Mouse (Mus musculus): Measurements from ENCODE around the gene Cdh3. TPM values are rescaled to one million over a fixed set of nuclear protein-coding genes. Genes with fewer than 3 reads are reported as not detected.

Cdh3 gene
- polyA plus RNA-seq, 1 experiment from 2014 or later, result 13.2 TPM

- H3K4me1 ChIP-seq (replicated peaks; ENCODE audit: control insufficient read depth, insufficient read depth, low read length), result 0 out of 2 replicates have a peak, but pooled peaks cover 6% of the 10 kb centered on the region
- no peak for ATAC-seq (replicated peaks; ENCODE audit: low FRiP score)
- H3K36me3 ChIP-seq (ENCODE audit: control insufficient read depth, insufficient read depth, low read length), result no peaks in the 10 kb centered on the region
- DNase-seq (ENCODE audit: low spot score), result no peak
- no peak overlapping the region for H3K4me3 ChIP-seq (ENCODE audit: low read depth, low read length)
- H3K27ac ChIP-seq (ENCODE audit: low read depth, low read length), result no peak overlapping the region
- WGBS, result 66% methylated on average over 2 of the region's 2 CpGs
- H3K9ac ChIP-seq (ENCODE audit: low read depth, low read length), result no peak overlapping the region
- H3K4me2 ChIP-seq, result no peak overlapping the region
- H3K9me3 ChIP-seq (ENCODE audit: control insufficient read depth, low read length), result no peaks in the 10 kb centered on the region
- H3K27me3 ChIP-seq (replicated peaks; ENCODE audit: control insufficient read depth, insufficient read depth, low read length), result peaks cover 19% of the 10 kb centered on the region
Measured at GRCm38 (mm10) chr8:106516581-106516980, 5.9 kb downstream of the Cdh3 start.

- H3K27me3 ChIP-seq (replicated peaks; ENCODE audit: control insufficient read depth, insufficient read depth, low read length), result no peaks in the 10 kb centered on the region
- H3K9me3 ChIP-seq (ENCODE audit: control insufficient read depth, low read length), result peaks cover 3% of the 10 kb centered on the region; the same call in 1 of the 2 replicates
- H3K4me3 ChIP-seq (ENCODE audit: low read depth, low read length), result no peak overlapping the region
- no peak overlapping the region for H3K4me2 ChIP-seq
- H3K9ac ChIP-seq (ENCODE audit: low read depth, low read length), result no peak overlapping the region
- 10% methylated on average over 3 of the region's 3 CpGs for whole genome bisulfite sequencing
- H3K27ac ChIP-seq (ENCODE audit: low read depth, low read length), result no peak overlapping the region
- H3K36me3 ChIP-seq (ENCODE audit: control insufficient read depth, insufficient read depth, low read length), result no peaks in the 10 kb centered on the region
- ATAC-seq (replicated peaks; ENCODE audit: low FRiP score), result no peak
- DNase-seq (ENCODE audit: low spot score), result no peak
- 0 out of 2 replicates have a peak, but pooled peaks cover 6% of the 10 kb centered on the region for H3K4me1 ChIP-seq (replicated peaks; ENCODE audit: control insufficient read depth, insufficient read depth, low read length)
Measured at GRCm38 (mm10) chr8:106518763-106519162, 8.1 kb downstream of the Cdh3 start.

GRCm38 (mm10) chr8:106520578-106520977 lies 9.9 kb downstream of the Cdh3 start:
- WGBS, result 65% methylated on average over 7 of the region's 7 CpGs
- no peak overlapping the region for H3K4me2 ChIP-seq
- H3K9ac ChIP-seq (ENCODE audit: low read depth, low read length), result no peak overlapping the region
- H3K27me3 ChIP-seq (replicated peaks; ENCODE audit: control insufficient read depth, insufficient read depth, low read length), result no peaks in the 10 kb centered on the region
- H3K9me3 ChIP-seq (ENCODE audit: control insufficient read depth, low read length), result peaks cover 3% of the 10 kb centered on the region; the same call in 1 of the 2 replicates
- peak overlapping the region; percentile 16; the same call in 1 of the 2 replicates for H3K27ac ChIP-seq (ENCODE audit: low read depth, low read length)
- no peaks in the 10 kb centered on the region for H3K36me3 ChIP-seq (ENCODE audit: control insufficient read depth, insufficient read depth, low read length)
- H3K4me1 ChIP-seq (replicated peaks; ENCODE audit: control insufficient read depth, insufficient read depth, low read length), result 0 out of 2 replicates have a peak, but pooled peaks cover 6% of the 10 kb centered on the region
- ATAC-seq (replicated peaks; ENCODE audit: low FRiP score) (no peak), DNase-seq (ENCODE audit: low spot score) (no peak)
- no peak overlapping the region for H3K4me3 ChIP-seq (ENCODE audit: low read depth, low read length)

- H3K27me3 ChIP-seq (replicated peaks; ENCODE audit: control insufficient read depth, insufficient read depth, low read length), result no peaks in the 10 kb centered on the region
- DNase-seq (ENCODE audit: low spot score), result no peak
- H3K36me3 ChIP-seq (ENCODE audit: control insufficient read depth, insufficient read depth, low read length), result no peaks in the 10 kb centered on the region
- no peak for ATAC-seq (replicated peaks; ENCODE audit: low FRiP score)
- H3K9me3 ChIP-seq (ENCODE audit: control insufficient read depth, low read length), result peaks cover 3% of the 10 kb centered on the region; the same call in 1 of the 2 replicates
- no peak overlapping the region for H3K9ac ChIP-seq (ENCODE audit: low read depth, low read length)
- no peak overlapping the region for H3K4me2 ChIP-seq
- WGBS, result 58% methylated on average over 9 of the region's 9 CpGs
- H3K4me1 ChIP-seq (replicated peaks; ENCODE audit: control insufficient read depth, insufficient read depth, low read length), result 0 out of 2 replicates have a peak, but pooled peaks cover 1% of the 10 kb centered on the region
- no peak overlapping the region; the same call in 1 of the 2 replicates for H3K27ac ChIP-seq (ENCODE audit: low read depth, low read length)
- no peak overlapping the region for H3K4me3 ChIP-seq (ENCODE audit: low read depth, low read length)
Measured at GRCm38 (mm10) chr8:106521845-106522244, 11.2 kb downstream of the Cdh3 start.

GRCm38 (mm10) chr8:106526725-106527124 lies 16.0 kb downstream of the Cdh3 start:
- 56% methylated on average over 6 of the region's 6 CpGs for WGBS
- no peaks in the 10 kb centered on the region for H3K4me1 ChIP-seq (replicated peaks; ENCODE audit: control insufficient read depth, insufficient read depth, low read length)
- ATAC-seq (replicated peaks; ENCODE audit: low FRiP score), result no peak
- peaks cover 3% of the 10 kb centered on the region; the same call in 1 of the 2 replicates for H3K9me3 ChIP-seq (ENCODE audit: control insufficient read depth, low read length)
- H3K27ac ChIP-seq (ENCODE audit: low read depth, low read length), result no peak overlapping the region
- no peaks in the 10 kb centered on the region for H3K27me3 ChIP-seq (replicated peaks; ENCODE audit: control insufficient read depth, insufficient read depth, low read length)
- no peak overlapping the region for H3K9ac ChIP-seq (ENCODE audit: low read depth, low read length)
- H3K4me2 ChIP-seq, result no peak overlapping the region
- H3K36me3 ChIP-seq (ENCODE audit: control insufficient read depth, insufficient read depth, low read length), result no peaks in the 10 kb centered on the region
- no peak overlapping the region for H3K4me3 ChIP-seq (ENCODE audit: low read depth, low read length)
- DNase-seq (ENCODE audit: low spot score), result no peak

- Histone ChIP-seq H3K4me1 (replicated peaks; ENCODE audit: control insufficient read depth, insufficient read depth, low read length) (no peaks in the 10 kb centered on the region), H3K9ac (ENCODE audit: low read depth, low read length) (no peak overlapping the region), H3K4me2 (no peak overlapping the region), H3K9me3 (ENCODE audit: control insufficient read depth, low read length) (peaks cover 3% of the 10 kb centered on the region; the same call in 1 of the 2 replicates), H3K27ac (ENCODE audit: low read depth, low read length) (no peak overlapping the region), H3K36me3 (ENCODE audit: control insufficient read depth, insufficient read depth, low read length) (no peaks in the 10 kb centered on the region), H3K4me3 (ENCODE audit: low read depth, low read length) (no peak overlapping the region), H3K27me3 (replicated peaks; ENCODE audit: control insufficient read depth, insufficient read depth, low read length) (no peaks in the 10 kb centered on the region)
- ATAC-seq (replicated peaks; ENCODE audit: low FRiP score), result no peak
- 75% methylated on average over 9 of the region's 9 CpGs for WGBS
- no peak for DNase-seq (ENCODE audit: low spot score)
Measured at GRCm38 (mm10) chr8:106527241-106528036, 16.7 kb downstream of the Cdh3 start.

GRCm38 (mm10) chr8:106528596-106529249 lies 18.0 kb downstream of the Cdh3 start:
- H3K36me3 ChIP-seq (ENCODE audit: control insufficient read depth, insufficient read depth, low read length), result no peaks in the 10 kb centered on the region
- DNase-seq (ENCODE audit: low spot score) (no peak), ATAC-seq (replicated peaks; ENCODE audit: low FRiP score) (no peak)
- 83% methylated on average over 9 of the region's 9 CpGs for WGBS
- H3K27ac ChIP-seq (ENCODE audit: low read depth, low read length), result no peak overlapping the region
- H3K4me1 ChIP-seq (replicated peaks; ENCODE audit: control insufficient read depth, insufficient read depth, low read length), result no peaks in the 10 kb centered on the region
- H3K27me3 ChIP-seq (replicated peaks; ENCODE audit: control insufficient read depth, insufficient read depth, low read length), result no peaks in the 10 kb centered on the region
- no peak overlapping the region for H3K4me2 ChIP-seq
- H3K9me3 ChIP-seq (ENCODE audit: control insufficient read depth, low read length), result no peaks in the 10 kb centered on the region; the same call in 1 of the 2 replicates
- no peak overlapping the region for H3K9ac ChIP-seq (ENCODE audit: low read depth, low read length)
- no peak overlapping the region for H3K4me3 ChIP-seq (ENCODE audit: low read depth, low read length)

- ATAC-seq (replicated peaks; ENCODE audit: low FRiP score) (no peak), DNase-seq (ENCODE audit: low spot score) (no peak)
- no peaks in the 10 kb centered on the region for H3K36me3 ChIP-seq (ENCODE audit: control insufficient read depth, insufficient read depth, low read length)
- no peaks in the 10 kb centered on the region for H3K4me1 ChIP-seq (replicated peaks; ENCODE audit: control insufficient read depth, insufficient read depth, low read length)
- H3K27ac ChIP-seq (ENCODE audit: low read depth, low read length), result no peak overlapping the region
- no peaks in the 10 kb centered on the region for H3K9me3 ChIP-seq (ENCODE audit: control insufficient read depth, low read length)
- 87% methylated on average over 10 of the region's 10 CpGs for WGBS
- no peak overlapping the region for H3K9ac ChIP-seq (ENCODE audit: low read depth, low read length)
- H3K4me2 ChIP-seq, result no peak overlapping the region
- no peaks in the 10 kb centered on the region for H3K27me3 ChIP-seq (replicated peaks; ENCODE audit: control insufficient read depth, insufficient read depth, low read length)
- no peak overlapping the region for H3K4me3 ChIP-seq (ENCODE audit: low read depth, low read length)
Measured at GRCm38 (mm10) chr8:106529885-106530482, 19.3 kb downstream of the Cdh3 start.
